Mouse (Mus musculus): ENCODE data around the gene Pa2g4. TPM values are rescaled to one million over a fixed set of nuclear protein-coding genes. Genes with fewer than 3 reads are reported as not detected.
A peak's percentile ranks its signal among the peaks of the same experiment; 100 is the strongest.

Gene Pa2g4
- total and polyA plus RNA-seq, 3 experiments = 232 to 663 (median 298) TPM

DNA sequence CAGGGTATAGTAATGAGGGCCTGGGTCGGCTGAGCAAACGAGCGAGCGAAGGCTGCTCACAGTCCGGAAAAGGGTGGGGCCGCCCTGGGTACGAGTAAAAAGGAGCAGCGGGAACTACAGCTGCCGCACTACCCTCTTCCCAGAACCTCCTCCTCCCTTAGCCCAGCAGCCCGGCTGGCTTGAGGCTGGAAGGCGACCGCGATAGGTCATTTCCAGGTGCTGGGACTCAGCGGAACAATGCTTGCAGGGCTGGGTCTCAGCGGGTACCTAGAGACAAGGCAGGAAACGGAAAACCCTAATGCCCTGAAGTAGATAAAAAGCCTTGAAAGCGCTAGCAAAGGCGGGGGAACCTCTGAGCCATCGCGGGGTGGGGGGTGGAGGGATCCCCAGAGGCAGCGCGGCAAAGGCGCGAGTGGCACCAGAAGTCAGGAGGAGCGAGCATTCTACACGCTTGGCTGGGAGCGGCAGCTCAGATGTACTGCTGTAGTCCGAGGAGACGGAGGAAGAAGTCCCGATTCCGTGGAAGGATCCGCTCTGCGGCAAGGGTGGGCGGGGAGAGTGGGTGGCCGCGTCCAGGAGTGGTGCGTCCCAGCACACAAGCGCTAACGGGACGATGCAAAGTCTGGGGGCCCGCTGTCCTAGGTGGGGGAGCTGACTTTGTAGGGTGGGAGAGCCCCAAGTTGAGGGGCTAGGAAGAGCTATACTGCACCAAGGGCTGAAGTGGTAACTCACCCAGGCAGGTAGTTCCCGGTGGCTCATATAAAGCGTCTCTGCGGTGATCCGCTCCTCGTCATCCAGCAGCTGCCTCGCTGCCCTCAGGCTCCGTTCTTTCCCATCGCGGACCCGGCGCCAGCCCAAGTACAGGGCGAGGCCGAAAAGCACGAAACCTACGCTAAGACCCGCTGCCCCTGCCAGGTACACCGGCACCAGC is 40.8 kb downstream of the Pa2g4 start (continued):
- TF ChIP-seq ZMIZ1 (IDR thresholded peaks at IDR 0.05; ENCODE audit: low read depth, low read length) (peak; percentile 57), USF1 (IDR thresholded peaks at IDR 0.05; ENCODE audit: low read depth, low read length) (no peak), MYB (IDR thresholded peaks at IDR 0.05; ENCODE audit: low read depth, low read length) (no peak), ETS1 (IDR thresholded peaks at IDR 0.05; ENCODE audit: low read depth, low read length) (no peak; the same call in 1 of the 2 replicates), BHLHE40 (IDR thresholded peaks at IDR 0.05; ENCODE audit: borderline replicate concordance, low read depth, low read length) (no peak), MAZ (IDR thresholded peaks at IDR 0.05; ENCODE audit: low read depth, low read length) (peak; percentile 81; the same call in 1 of the 2 replicates), GABPA (IDR thresholded peaks at IDR 0.05; ENCODE audit: low read depth, low read length) (no peak), MEF2A (IDR thresholded peaks at IDR 0.05; ENCODE audit: extremely low read depth, insufficient replicate concordance, low read depth, low read length, poor library complexity, severe bottlenecking) (no peak), RCOR1 (IDR thresholded peaks at IDR 0.05; ENCODE audit: low read depth, low read length) (no peak), ZC3H11A (IDR thresholded peaks at IDR 0.05; ENCODE audit: low read depth, low read length) (no peak; the same call in 1 of the 2 replicates), RAD21 (IDR thresholded peaks at IDR 0.05; ENCODE audit: low read depth, low read length) (no peak), CHD1 (IDR thresholded peaks at IDR 0.05; ENCODE audit: low read depth, low read length) (no peak), ZKSCAN1 (IDR thresholded peaks at IDR 0.05; ENCODE audit: low read depth, low read length) (no peak)

GRCm38 (mm10) chr10:128524111-128524731 is 41.6 kb downstream of the Pa2g4 start:
- H3K79me2 ChIP-seq (ENCODE audit: control insufficient read depth, insufficient read depth, low read length, poor library complexity) = peaks cover 8% of the 10 kb centered on the region
- H3K27me3 ChIP-seq (ENCODE audit: control insufficient read depth in 1 of 2, insufficient read depth in 2 of 2, low read length in 2 of 2) = no peaks in the 10 kb centered on the region
- H3K4me3 ChIP-seq (ENCODE audit: control insufficient read depth in 1 of 2, insufficient read depth in 1 of 2, low read depth in 2 of 2, low read length in 2 of 2) = peak overlapping the region; percentile 83 to 90
- H3K4me1 ChIP-seq (ENCODE audit: control insufficient read depth in 1 of 2, insufficient read depth in 2 of 2, low read length in 2 of 2) = peaks cover 5 to 12% of the 10 kb centered on the region in 2 experiments; a peak in 3 of 4 replicates
- peak; percentile 61 for DNase-seq (ENCODE audit: low read depth, low spot score)
- H3K36me3 ChIP-seq (ENCODE audit: control insufficient read depth in 1 of 2, insufficient read depth in 2 of 2, low read length in 2 of 2) = peaks cover 0 to 10% of the 10 kb centered on the region in 2 experiments; a peak in 3 of 4 replicates
- TF ChIP-seq CHD1 (IDR thresholded peaks at IDR 0.05; ENCODE audit: low read depth, low read length) (no peak), USF1 (IDR thresholded peaks at IDR 0.05; ENCODE audit: low read depth, low read length) (no peak), MAFK (IDR thresholded peaks at IDR 0.05; ENCODE audit: borderline replicate concordance, low read depth, low read length) (no peak), SIN3A (IDR thresholded peaks at IDR 0.05; ENCODE audit: low read length) (no peak), NRF1 (IDR thresholded peaks at IDR 0.05; ENCODE audit: insufficient read depth, low read depth, low read length, poor library complexity, severe bottlenecking) (peak; percentile 64; the same call in 1 of the 2 replicates), MAZ (IDR thresholded peaks at IDR 0.05; ENCODE audit: low read depth, low read length) (no peak; the same call in 1 of the 2 replicates), EP300 (IDR thresholded peaks at IDR 0.05; ENCODE audit: low read depth in 1 of 2, low read length in 2 of 2) (0 out of 4 replicates have a peak, but pooled peaks of 1 of the 2 experiments have one; percentile 14), CHD2 (IDR thresholded peaks at IDR 0.05; ENCODE audit: low read length) (no peak), JUND (IDR thresholded peaks at IDR 0.05; ENCODE audit: low read depth, low read length) (no peak), ETS1 (IDR thresholded peaks at IDR 0.05; ENCODE audit: low read depth, low read length) (no peak), RCOR1 (IDR thresholded peaks at IDR 0.05; ENCODE audit: low read depth, low read length) (no peak), NELFE (IDR thresholded peaks at IDR 0.05; ENCODE audit: low read depth, low read length) (peak; percentile 20), ZNF384 (IDR thresholded peaks at IDR 0.05; ENCODE audit: low read depth, low read length) (no peak), E2F4 (IDR thresholded peaks at IDR 0.05; ENCODE audit: borderline replicate concordance, low read depth, low read length) (no peak), ZKSCAN1 (IDR thresholded peaks at IDR 0.05; ENCODE audit: low read depth, low read length) (no peak), MEF2A (IDR thresholded peaks at IDR 0.05; ENCODE audit: extremely low read depth, insufficient replicate concordance, low read depth, low read length, poor library complexity, severe bottlenecking) (no peak)
- no peaks in the 10 kb centered on the region for H3K9me3 ChIP-seq (replicated peaks; ENCODE audit: insufficient read depth, low read length)
- H3K9ac ChIP-seq (ENCODE audit: control insufficient read depth, low read depth, low read length, poor library complexity, severe bottlenecking) = peak overlapping the region; percentile 79
- peak overlapping the region; percentile 71 for H3K27ac ChIP-seq (ENCODE audit: control insufficient read depth, low read depth, low read length)
